Mouse (Mus musculus): Measurements from ENCODE around the gene Pqbp1. TPM values are rescaled to one million over a fixed set of nuclear protein-coding genes. Genes with fewer than 3 reads are reported as not detected.

The Pqbp1 gene
- 147 and 149 TPM in 2 replicates for polyA plus RNA-seq (2016; fragmentation: Nextera tagmentation; extraction: Ambion mirVana)

GRCm38 (mm10) chrX:7898880-7899874 lies at the start of gene Pqbp1, which contains the start of gene Timm17b:
Gene Pqbp1 (minus strand): TSS chrX:7899269.
Gene Timm17b (plus strand): TSS chrX:7899357.
- 14% methylated on average over 62 of the region's 62 CpGs for whole genome bisulfite sequencing

GRCm38 (mm10) chrX:7947900-7948492 lies 48.9 kb upstream of the Pqbp1 start:
- peak overlapping the region; percentile 47; the same call in 1 of the 2 replicates for H3K9ac ChIP-seq (replicated peaks)
- peak; percentile 99 for ATAC-seq (ENCODE audit: insufficient number of reproducible peaks, insufficient read depth, low FRiP score, low TSS enrichment, low read depth)
- H3K27ac ChIP-seq, result no peak overlapping the region
- no peaks in the 10 kb centered on the region for H3K9me3 ChIP-seq
- 15% methylated on average over 38 of the region's 38 CpGs for WGBS
- peaks cover 4% of the 10 kb centered on the region; the same call in 1 of the 2 replicates for H3K36me3 ChIP-seq
- peak overlapping the region; percentile 46 for H3K4me3 ChIP-seq (replicated peaks)
- no peaks in the 10 kb centered on the region for H3K27me3 ChIP-seq
- H3K4me2 ChIP-seq, result peak overlapping the region; percentile 49
- H3K4me1 ChIP-seq (replicated peaks), result 0 out of 2 replicates have a peak, but pooled peaks cover 5% of the 10 kb centered on the region

More at GRCm38 (mm10) chrX:7898880-7899874, at the start of gene Pqbp1, which contains the start of gene Timm17b:
- peak; percentile 97 for ATAC-seq (ENCODE audit: insufficient number of reproducible peaks, insufficient read depth, low FRiP score, low TSS enrichment, low read depth)
- no peaks in the 10 kb centered on the region for H3K9me3 ChIP-seq
- H3K4me3 ChIP-seq (replicated peaks), result peak within 1 kb of the TSS; percentile 55
- H3K4me1 ChIP-seq (replicated peaks), result 0 out of 2 replicates have a peak, but pooled peaks cover 4% of the 10 kb centered on the region
- H3K27ac ChIP-seq, result peak within 1 kb of the TSS; percentile 82
- H3K9ac ChIP-seq (replicated peaks), result peak within 1 kb of the TSS; percentile 60
- H3K36me3 ChIP-seq, result peaks cover 21% of the 10 kb centered on the region
- H3K4me2 ChIP-seq, result peak within 1 kb of the TSS; percentile 59
- no peaks in the 10 kb centered on the region for H3K27me3 ChIP-seq

GRCm38 (mm10) chrX:7947108-7947899 lies 48.2 kb upstream of the Pqbp1 start, which contains the start of gene Hdac6:
Gene Hdac6 (minus strand): TSS chrX:7947889.
- peak; percentile 45 for ATAC-seq (ENCODE audit: insufficient number of reproducible peaks, insufficient read depth, low FRiP score, low TSS enrichment, low read depth)
- peak within 1 kb of the TSS; percentile 46 for H3K4me3 ChIP-seq (replicated peaks)
- peak within 1 kb of the TSS; percentile 60 for H3K4me2 ChIP-seq
- WGBS, result 14% methylated on average over 36 of the region's 37 CpGs
- H3K36me3 ChIP-seq, result peaks cover 4% of the 10 kb centered on the region; the same call in 1 of the 2 replicates
- H3K9me3 ChIP-seq, result no peaks in the 10 kb centered on the region
- no peaks in the 10 kb centered on the region for H3K27me3 ChIP-seq
- no peak within 1 kb of the TSS for H3K27ac ChIP-seq
- H3K9ac ChIP-seq (replicated peaks), result peak within 1 kb of the TSS; percentile 60
- 0 out of 2 replicates have a peak, but pooled peaks cover 5% of the 10 kb centered on the region for H3K4me1 ChIP-seq (replicated peaks)

GRCm38 (mm10) chrX:7945618-7946017 lies 46.5 kb upstream of the Pqbp1 start:
- no peaks in the 10 kb centered on the region for H3K9me3 ChIP-seq
- 0 out of 2 replicates have a peak, but pooled peaks cover 5% of the 10 kb centered on the region for H3K4me1 ChIP-seq (replicated peaks)
- H3K9ac ChIP-seq (replicated peaks), result no peak overlapping the region
- 62% methylated on average over 8 of the region's 8 CpGs for WGBS
- no peak overlapping the region for H3K4me3 ChIP-seq (replicated peaks)
- no peak overlapping the region for H3K4me2 ChIP-seq
- H3K27ac ChIP-seq, result no peak overlapping the region
- H3K36me3 ChIP-seq, result peaks cover 14% of the 10 kb centered on the region; the same call in 1 of the 2 replicates
- no peaks in the 10 kb centered on the region for H3K27me3 ChIP-seq
- no peak for ATAC-seq (ENCODE audit: insufficient number of reproducible peaks, insufficient read depth, low FRiP score, low TSS enrichment, low read depth)

GRCm38 (mm10) chrX:7937667-7938066 lies 38.6 kb upstream of the Pqbp1 start:
- no peak overlapping the region for H3K4me3 ChIP-seq (replicated peaks)
- no peak overlapping the region for H3K27ac ChIP-seq
- no peaks in the 10 kb centered on the region for H3K9me3 ChIP-seq
- no peak for ATAC-seq (ENCODE audit: insufficient number of reproducible peaks, insufficient read depth, low FRiP score, low TSS enrichment, low read depth)
- peaks cover 46% of the 10 kb centered on the region for H3K36me3 ChIP-seq
- no peaks in the 10 kb centered on the region for H3K4me1 ChIP-seq (replicated peaks)
- H3K9ac ChIP-seq (replicated peaks), result no peak overlapping the region
- no peak overlapping the region for H3K4me2 ChIP-seq
- 95% methylated on average over 6 of the region's 6 CpGs for WGBS
- no peaks in the 10 kb centered on the region for H3K27me3 ChIP-seq

GRCm38 (mm10) chrX:7936874-7937273 lies 37.8 kb upstream of the Pqbp1 start:
- Histone ChIP-seq H3K9ac (replicated peaks) (no peak overlapping the region), H3K36me3 (peaks cover 52% of the 10 kb centered on the region), H3K4me2 (no peak overlapping the region), H3K9me3 (no peaks in the 10 kb centered on the region), H3K27me3 (no peaks in the 10 kb centered on the region), H3K4me1 (replicated peaks) (no peaks in the 10 kb centered on the region), H3K4me3 (replicated peaks) (no peak overlapping the region), H3K27ac (no peak overlapping the region)
- no peak for ATAC-seq (ENCODE audit: insufficient number of reproducible peaks, insufficient read depth, low FRiP score, low TSS enrichment, low read depth)
- WGBS, result 39% methylated on average over 10 of the region's 11 CpGs

- ATAC-seq (ENCODE audit: insufficient number of reproducible peaks, insufficient read depth, low FRiP score, low TSS enrichment, low read depth), result no peak
- 14% methylated on average over 15 of the region's 19 CpGs for WGBS
- Histone ChIP-seq H3K27ac (no peak within 1 kb of the TSS), H3K4me2 (no peak within 1 kb of the TSS), H3K27me3 (peaks cover 59% of the 10 kb centered on the region), H3K36me3 (peaks cover 35% of the 10 kb centered on the region), H3K9me3 (peaks cover 6% of the 10 kb centered on the region; the same call in 1 of the 2 replicates), H3K4me1 (replicated peaks) (no peaks in the 10 kb centered on the region), H3K9ac (replicated peaks) (no peak within 1 kb of the TSS), H3K4me3 (replicated peaks) (no peak within 1 kb of the TSS)
Measured at GRCm38 (mm10) chrX:7928270-7928790, 29.3 kb upstream of the Pqbp1 start, which contains the start of gene Eras. Gene Eras (minus strand): TSS chrX:7928607.

GRCm38 (mm10) chrX:7927116-7927515 lies 28.0 kb upstream of the Pqbp1 start:
- no peak overlapping the region for H3K4me2 ChIP-seq
- H3K4me3 ChIP-seq (replicated peaks), result no peak overlapping the region
- no peak for ATAC-seq (ENCODE audit: insufficient number of reproducible peaks, insufficient read depth, low FRiP score, low TSS enrichment, low read depth)
- H3K4me1 ChIP-seq (replicated peaks), result 0 out of 2 replicates have a peak, but pooled peaks cover 3% of the 10 kb centered on the region
- H3K36me3 ChIP-seq, result peaks cover 27% of the 10 kb centered on the region
- peaks cover 6% of the 10 kb centered on the region; the same call in 1 of the 2 replicates for H3K9me3 ChIP-seq
- 19% methylated on average over 10 of the region's 10 CpGs for WGBS
- no peak overlapping the region for H3K9ac ChIP-seq (replicated peaks)
- no peak overlapping the region for H3K27ac ChIP-seq
- H3K27me3 ChIP-seq, result peaks cover 71% of the 10 kb centered on the region

GRCm38 (mm10) chrX:7926266-7926665 lies 27.2 kb upstream of the Pqbp1 start:
- Histone ChIP-seq H3K9me3 (peaks cover 6% of the 10 kb centered on the region; the same call in 1 of the 2 replicates), H3K4me3 (replicated peaks) (no peak overlapping the region), H3K9ac (replicated peaks) (no peak overlapping the region), H3K36me3 (peaks cover 18% of the 10 kb centered on the region), H3K4me1 (replicated peaks) (0 out of 2 replicates have a peak, but pooled peaks cover 3% of the 10 kb centered on the region), H3K4me2 (no peak overlapping the region), H3K27me3 (peaks cover 80% of the 10 kb centered on the region), H3K27ac (no peak overlapping the region)
- WGBS, result 65% methylated on average over 6 of the region's 6 CpGs
- ATAC-seq (ENCODE audit: insufficient number of reproducible peaks, insufficient read depth, low FRiP score, low TSS enrichment, low read depth), result no peak

GRCm38 (mm10) chrX:7922032-7922431 lies 23.0 kb upstream of the Pqbp1 start:
- H3K4me2 ChIP-seq, result peak overlapping the region; percentile 47
- H3K27me3 ChIP-seq, result peaks cover 82% of the 10 kb centered on the region
- 11% methylated on average over 31 of the region's 48 CpGs for WGBS
- 0 out of 2 replicates have a peak, but pooled peaks cover 3% of the 10 kb centered on the region for H3K4me1 ChIP-seq (replicated peaks)
- no peak for ATAC-seq (ENCODE audit: insufficient number of reproducible peaks, insufficient read depth, low FRiP score, low TSS enrichment, low read depth)
- no peak overlapping the region for H3K9ac ChIP-seq (replicated peaks)
- no peaks in the 10 kb centered on the region for H3K36me3 ChIP-seq
- H3K27ac ChIP-seq, result no peak overlapping the region
- no peaks in the 10 kb centered on the region for H3K9me3 ChIP-seq
- H3K4me3 ChIP-seq (replicated peaks), result peak overlapping the region; percentile 27
